Mouse (Mus musculus) ZHBTc4 (cell line): ENCODE data around the gene Scamp1.

Source experiments
- DNase-seq: peaks from one replicate; pipeline ENCODE4 v3.0.0-alpha.2; 2011; ENCODE audit warnings: low read depth, low spot score

Gene Scamp1

DNA sequence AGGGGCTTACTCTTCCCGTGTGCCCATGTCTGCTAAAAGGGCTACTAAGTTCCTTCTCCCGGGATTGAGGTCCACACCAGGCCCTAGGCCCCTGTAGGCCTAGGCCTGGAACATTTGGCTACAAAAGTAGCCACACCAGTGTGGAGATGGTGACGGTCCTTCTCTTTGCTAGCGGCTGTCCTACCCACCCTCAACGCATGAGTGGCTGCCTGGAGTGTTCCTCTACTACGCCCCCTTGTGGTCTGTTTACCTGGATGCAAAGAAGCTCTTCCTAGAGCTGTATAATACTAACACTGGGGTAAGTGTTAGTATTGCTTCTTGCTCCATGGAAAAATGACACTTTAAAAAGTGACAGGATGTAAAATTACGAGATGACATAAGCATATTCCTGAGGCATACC lies 108.5 kb downstream of the Scamp1 start:
- DNase-seq, result peak; percentile 75

DNA sequence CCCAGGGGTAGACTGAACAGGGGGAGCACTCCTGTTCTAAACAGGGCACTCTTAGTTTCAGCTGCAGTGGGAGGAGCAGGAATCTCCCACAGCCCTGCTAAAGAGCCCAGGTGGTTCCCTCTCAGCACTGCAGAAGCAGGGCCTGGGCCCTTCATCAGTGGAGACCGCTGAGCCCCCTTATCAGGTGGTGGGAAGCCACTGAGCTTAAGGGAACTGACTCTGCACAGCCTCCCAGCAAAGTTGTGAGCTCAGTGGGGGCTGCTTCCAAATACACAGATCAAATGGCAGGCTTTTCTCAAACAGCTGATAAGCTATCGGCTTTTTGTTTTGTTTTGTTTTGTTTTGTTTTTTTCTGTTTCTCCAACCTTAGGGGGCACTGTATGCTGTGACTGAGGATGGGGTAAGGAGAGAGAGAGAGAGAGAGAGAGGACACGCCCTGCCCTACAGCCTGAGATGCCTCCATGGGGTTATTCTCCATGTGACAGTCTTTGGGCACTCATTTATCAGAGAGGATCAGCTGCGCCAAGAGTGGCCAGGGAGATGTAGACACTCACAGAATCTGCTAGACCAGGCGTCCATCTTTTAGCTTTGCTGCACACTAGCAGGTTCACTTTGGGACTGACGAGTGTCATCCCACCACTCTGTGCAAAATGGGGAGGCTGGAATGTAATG lies 110.1 kb downstream of the Scamp1 start:
- DNase-seq, result no peak

DNA sequence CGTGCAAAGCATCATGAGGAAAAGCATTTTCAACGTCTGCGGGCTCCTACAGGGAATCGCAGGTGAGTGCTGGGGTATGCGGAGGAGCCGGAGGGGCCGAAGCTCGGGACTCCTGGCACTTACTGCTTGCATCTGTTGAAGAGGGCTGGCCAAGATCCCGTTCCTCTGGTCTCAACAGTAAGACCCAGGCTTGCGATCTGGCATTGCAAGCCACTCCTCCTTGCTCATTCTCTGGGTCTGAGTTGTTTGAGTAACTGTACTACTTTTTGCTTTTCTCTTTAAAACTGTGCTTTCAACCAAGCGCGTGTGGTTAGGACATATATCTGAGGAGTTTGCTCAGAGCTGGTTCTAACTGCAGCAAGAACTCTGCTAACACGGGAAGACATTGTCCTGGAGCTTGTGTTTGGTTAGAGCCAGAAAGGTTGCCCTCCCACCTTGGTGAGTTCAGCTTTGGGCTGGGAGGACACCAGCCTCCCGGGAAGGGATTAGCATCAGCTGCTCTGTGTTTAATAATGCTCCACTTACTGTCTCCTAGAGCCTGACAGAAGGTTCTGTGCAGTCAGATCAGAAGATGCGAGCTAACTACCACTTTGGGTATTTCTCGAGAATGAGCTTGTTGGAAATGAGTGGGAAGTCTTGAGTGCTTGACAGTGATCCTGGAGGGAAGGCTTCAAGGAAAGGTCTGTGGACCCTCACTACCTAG lies 110.9 kb downstream of the Scamp1 start:
- peak; percentile 38 for DNase-seq

DNA sequence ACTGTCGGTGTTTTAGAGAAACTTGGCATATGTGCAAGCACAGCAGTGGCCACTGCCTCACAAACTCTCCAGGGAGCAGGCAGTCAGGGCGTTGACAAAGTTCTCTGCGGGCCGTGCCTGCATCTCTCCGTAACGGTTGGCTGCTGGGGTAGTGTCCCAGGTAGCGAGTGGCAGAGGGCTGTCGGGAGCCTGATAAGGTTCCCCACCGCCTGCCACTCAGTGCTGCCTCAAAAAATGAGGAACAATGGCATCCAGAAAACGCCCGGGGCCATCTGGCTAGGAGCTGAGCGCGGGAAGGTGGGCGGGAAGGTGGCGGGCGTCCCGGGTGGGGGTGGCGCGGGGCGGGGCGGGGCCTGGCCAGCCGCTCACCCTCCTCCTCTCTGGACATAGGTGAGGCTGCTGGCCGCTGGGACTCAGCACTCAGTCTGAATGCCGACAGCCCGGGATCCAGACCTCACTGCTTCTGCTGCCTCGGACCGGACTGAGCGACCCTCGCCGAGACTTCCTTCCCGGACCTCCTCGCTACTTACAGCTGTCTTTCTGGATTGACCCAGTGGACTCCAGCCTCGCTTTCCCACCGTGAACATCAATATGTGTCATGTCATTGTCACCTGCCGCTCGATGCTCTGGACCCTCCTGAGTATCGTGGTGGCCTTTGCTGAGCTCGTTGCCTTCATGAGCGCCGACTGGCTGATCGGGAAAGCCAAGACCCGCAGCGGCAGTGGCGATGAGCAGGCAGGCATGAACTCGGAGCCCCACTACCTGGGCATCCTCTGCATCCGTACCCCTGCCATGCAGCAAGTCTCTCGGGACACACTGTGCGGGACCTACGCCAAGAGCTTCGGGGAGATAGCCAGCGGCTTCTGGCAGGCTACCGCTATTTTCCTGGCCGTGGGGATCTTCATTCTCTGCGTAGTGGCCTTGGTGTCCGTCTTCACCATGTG lies 111.8 kb downstream of the Scamp1 start:
- DNase-seq, result peak; percentile 70

DNA sequence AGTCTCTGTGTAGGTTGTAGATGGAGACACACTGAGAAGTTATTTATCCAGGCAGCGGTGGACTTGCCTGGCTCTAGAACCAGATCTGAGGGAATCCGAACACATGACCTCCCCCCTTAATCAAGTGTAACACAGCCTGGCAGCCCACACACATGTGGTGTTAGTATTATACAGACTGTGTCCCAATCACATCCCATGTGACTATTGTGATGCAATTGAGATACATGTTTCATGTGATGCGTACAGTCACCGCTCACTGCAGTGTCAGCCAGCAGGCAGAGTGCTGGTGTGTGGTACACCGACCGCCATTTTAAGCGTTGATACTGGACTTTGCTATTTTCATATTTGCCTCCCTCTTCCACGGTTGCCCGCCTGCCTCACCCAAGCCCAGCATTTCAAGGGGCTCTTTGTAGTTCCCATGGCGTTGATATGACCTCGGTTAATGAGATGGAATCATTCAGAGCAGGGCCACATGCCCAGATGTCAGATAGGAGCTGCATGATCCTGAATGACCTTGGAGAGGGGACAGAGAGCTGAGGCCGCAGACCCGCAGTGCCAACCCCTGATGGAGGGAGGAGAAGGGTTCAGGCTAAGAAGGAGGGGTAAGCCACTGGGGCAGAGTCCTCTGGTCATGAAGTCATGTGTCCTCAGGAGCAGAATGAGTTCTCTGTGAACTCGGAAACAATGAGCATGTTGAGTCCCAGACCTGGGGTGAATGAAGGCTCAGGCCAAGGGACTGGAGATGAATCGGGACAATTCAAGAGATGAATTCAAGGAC lies 112.9 kb downstream of the Scamp1 start:
- no peak for DNase-seq

DNA sequence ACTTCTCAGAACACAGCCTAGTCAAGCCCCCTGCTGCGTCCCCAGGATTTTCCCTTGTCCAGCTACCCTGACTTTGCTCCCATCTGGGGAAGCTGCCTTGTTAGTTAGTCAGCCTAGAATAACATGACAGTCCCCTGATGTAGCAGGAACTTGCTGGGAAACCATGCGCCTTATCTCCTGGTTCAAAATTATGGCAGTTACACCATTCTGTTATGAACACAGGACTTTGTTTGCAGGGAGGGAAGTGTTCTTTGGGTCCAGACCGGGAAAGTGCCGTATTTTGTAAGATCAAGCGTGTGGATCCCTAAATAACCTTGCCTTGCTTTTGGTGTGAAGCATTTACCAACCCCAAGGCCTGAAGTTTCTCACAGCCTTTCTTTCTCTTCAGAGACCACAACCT lies 114.0 kb downstream of the Scamp1 start:
- peak; percentile 68 for DNase-seq

DNA sequence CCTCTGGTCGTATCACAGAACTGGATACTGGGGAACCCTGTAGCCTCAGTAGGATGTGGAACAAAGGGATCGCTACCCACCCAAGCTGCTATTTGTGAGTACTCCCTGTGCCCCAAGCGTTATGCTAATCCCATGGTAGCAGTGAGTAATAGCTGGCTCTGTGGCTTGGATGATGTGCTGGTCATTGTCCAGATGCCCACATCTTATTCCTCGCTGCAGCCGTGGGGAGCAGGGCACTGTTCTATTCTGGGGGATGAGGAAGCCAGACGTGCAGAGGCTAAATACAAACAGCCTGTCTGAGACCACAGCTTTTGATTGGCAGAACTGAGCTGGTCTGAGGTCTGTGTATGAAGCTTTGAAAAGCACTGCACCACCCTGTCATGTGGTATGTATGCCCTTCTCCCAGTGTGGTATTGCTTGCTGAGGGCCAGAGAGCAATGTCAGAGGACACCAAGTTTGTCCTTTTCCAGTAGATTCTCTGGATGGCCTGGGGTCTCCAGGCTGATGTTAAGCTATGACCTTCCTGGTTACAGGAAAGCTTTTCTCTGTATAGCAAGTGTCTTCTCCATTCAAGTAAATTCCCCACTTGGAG lies 116.2 kb downstream of the Scamp1 start:
- DNase-seq, result no peak

DNA sequence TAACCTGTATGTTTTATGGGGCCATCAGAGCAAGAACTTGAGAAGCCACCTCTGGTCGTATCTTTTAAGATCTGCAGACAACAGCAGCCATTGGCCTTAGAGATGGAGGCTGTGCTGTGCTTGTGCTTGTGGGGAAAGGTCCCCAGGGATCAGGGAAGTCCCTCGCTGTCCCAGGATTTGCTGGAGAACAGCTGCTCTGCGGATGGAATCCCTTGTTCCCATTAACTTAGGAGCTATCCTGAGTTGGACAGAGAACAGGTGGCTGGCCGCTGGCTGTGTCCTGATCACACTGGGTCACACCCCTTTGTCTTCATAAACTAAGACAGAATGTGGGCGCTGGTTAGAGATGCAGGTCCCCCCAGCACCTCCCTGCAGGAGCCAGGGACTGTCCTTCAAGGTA lies 117.3 kb downstream of the Scamp1 start:
- no peak for DNase-seq

DNA sequence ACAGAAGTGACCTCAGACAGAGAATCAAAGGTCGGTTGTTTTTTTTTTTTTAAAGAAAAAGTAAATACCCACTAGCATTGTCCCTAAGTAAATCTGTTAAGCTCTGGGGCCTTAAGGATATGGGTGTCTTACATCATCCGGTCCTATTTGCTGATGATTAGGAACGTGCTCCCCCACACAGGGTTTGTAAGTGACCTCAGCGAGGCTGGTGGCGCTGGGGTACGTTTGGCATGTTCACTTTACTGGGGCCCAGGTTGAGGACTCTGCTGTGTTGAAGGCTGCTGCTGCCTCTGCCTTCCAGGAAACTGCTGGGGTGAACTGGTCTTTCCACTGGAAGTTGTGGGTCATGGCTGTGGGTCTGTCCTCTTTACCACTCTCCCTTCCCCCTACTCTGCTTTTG lies 121.2 kb downstream of the Scamp1 start:
- no peak for DNase-seq

DNA sequence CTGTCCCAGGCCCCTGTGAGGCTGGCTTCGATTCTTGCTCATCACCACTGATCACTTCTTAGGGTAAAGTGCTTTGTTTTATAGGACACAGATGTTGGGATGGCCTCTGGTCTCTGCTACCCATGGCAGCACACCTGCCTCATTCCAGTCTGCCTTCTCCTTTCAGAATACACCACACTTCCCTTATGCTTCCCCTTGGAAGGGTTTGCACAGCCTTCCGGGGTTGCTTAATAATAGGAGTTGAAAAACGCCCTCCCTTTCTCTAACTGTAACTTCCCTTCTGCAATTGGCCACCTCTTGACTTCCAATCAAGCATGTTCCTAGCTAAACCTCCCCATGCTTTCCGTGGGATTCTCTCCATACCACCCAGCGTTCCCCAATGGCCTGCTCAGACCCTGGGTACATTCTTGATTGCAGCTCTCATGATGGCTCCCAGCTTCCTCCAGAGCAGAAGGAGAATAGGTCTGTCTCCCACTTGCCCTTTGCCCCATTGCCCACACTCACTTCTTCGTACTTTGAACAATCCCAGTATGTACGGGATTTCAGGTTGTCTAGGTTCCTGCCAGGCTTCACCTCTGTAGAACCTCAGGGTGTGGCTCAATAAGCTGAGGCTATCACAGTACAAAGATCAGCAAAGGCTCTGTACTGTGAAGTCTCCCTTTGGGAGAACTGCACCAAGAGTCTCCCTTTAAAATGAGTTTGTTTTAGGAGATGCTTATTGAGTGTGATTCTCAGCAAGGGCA lies 126.0 kb downstream of the Scamp1 start:
- no peak for DNase-seq

DNA sequence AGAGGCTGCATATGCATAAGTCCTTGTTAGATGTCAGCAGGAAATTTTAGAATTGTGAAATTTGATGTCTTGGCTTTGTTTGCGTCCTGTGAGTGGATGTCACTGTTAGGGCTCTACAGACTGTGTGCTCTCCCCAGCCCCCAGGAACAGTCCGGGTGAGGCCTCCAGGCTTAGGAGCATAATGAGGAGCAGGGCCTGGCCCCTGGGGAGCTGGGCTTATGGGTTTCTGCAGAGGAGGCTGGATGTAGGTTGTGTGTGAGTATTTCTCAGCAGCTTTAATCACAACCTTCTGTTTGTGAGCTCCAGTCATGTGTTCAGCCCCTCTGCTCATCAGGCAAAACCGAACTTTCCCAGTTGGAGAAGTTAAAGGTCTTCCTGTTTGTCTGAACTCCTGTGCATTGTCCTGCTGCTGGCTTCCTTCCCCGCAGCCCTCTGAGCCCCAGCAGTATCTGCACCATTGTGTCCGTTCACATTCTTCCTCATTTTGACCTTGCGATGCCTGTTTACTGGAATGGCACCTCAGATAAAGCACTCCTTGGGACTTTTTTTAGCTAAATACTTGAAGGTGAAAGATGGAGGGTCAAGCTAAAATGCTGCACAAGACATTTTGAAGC lies 126.7 kb downstream of the Scamp1 start:
- peak; percentile 29 for DNase-seq

DNA sequence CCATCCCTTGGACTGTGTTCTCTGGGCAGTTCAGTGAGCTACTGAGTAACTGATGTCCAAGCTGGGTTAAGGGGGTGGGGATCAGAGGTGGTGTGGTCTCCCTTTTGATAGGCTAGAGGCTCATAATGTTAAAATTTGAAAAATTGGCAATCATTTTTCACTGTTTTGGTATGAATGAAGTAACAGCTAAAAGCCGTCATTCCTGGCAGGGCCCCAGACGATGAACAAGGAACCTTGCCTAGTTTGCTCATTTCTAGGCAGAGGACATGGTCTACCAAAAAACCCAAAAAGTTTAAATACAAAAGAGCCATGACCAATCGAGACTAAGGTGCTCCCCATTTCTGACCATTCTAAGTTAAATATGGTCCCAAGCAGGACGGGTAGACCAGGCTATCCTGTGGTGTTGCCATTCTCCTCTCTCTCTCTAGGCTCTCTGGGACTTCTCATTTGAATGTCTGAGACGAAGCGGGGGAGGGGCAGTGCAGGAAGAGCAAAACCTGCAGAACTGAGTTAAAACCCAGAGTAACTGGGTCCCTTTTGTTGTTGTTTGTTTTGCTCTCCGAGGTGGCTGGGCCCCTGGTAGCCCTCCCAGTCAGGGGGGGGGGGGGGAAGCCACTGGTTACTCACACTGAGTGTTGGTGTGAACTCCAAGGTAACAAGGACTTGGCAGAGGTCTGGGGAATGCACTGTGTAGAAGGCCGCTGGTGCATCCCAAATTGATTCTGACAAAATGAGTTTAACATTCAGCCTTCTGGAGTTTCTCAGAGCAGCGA lies 129.8 kb downstream of the Scamp1 start:
- peak; percentile 49 for DNase-seq

DNA sequence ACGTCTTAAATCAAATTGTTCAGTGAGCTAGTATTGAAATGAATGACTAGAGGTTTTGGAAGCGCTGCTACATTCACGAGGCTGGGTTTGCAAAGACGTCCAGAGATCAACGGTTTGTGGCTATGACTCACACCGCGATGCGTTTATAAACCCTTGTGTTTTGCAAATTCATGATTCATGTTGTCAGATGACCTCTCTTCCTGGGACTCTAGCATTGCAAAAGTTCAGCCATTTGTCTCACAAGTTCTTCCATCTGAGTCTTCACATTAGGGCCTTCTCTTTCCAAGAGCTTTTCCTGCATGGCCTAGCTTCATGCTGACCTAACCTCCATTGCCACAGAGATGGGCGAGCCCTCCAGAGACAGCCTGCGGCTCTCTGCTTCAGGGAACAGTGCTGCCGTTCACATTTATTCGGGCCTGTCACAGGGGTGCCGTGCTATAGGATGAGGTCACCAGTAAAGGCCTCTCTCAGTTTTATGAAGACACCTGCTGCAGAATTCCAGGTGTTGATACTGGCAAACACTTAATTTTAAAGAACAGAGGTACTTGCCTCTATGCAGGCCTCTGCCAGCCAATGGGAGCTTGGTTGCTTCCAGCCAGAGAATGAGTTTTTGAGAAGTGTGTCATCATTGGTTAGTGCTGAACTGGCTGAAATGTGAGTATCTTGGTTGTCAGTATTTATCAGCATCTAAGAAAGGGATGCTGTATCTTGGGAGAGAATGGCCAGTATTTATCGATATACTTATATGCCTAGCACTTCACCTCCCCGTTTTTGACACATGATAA lies 131.0 kb downstream of the Scamp1 start:
- no peak for DNase-seq

DNA sequence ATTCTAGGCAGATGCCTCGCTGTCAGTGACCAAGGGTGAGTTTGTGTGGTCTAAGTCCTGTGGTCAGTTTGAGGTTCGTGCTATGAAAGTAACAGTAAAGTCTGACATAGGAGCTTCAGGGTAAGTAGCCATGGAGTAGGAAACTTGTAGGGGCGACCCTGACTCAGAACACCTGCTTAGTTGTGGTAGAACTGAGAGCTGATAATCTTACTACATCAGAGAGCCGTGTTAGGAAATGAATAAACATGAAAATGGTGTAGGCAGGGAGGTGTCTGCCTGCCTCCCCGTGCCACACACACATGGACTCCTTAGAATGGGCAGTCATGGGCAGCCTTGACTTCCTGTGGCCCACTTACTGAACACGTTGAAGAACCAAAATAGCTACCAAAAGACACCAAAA lies 132.0 kb downstream of the Scamp1 start:
- DNase-seq, result no peak

DNA sequence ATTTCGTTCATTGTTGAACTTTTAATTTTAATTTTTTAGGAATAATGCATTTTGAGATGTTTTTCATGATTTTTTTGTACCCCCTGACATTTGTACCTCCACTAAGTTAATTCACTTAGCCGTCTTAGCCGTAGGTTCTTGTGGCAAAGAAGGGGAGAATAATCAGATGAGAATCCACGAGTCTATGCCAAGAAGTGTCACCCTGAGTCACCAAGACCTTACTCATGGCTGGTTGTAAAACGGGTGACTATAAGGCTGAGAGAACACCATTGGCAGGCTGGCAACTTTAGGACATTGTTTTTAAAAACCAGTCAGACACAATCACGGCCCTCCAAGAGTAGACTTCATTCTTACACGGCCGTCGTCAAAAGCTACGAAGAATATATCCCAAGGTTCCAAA lies 132.8 kb downstream of the Scamp1 start:
- no peak for DNase-seq
